23 mouse cellular contexts compared by ENCODE assay signal in the genomic region with DNA sequence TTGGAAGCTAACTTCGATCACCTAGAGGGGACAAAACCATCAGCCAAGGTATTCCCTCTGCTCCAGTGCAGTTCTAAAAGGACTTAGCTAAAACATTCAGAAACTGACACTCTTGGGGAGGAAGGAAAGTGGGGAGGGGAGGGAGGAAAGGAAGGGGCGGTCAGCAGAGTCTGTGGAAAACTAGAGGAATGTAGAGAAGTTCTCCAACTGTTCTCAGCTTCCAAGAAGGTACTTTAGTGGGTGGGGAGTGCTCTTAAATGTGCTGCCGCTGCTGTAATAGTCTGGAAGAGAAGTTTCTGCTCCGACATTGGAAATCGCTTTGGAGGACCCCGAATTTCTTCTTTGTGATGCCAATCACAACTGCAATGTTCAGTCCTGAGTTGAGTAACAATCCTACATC. TPM values are rescaled to one million over a fixed set of nuclear protein-coding genes. Genes with fewer than 3 reads are reported as not detected.
DNase-seq lines count a peak whose midpoint lies in the region; ATAC-seq and TF ChIP-seq lines count a peak whose summit lies in the region.
"Had no signal": no experiment of that assay in that cellular context is flagged by ENCODE, and none has a peak within 500 bp of the region (broad histone marks: within the 10 kb centered on the region; RNA-seq: fewer than 3 reads in every experiment).

No protein-coding gene starts in this region.

- no peaks in the 10 kb centered on the region for H3K27me3 ChIP-seq in lung, embryonic 16.5 days (ENCODE audit: control insufficient read depth, insufficient read depth, low read depth, low read length)
- H3K27me3 ChIP-seq: forebrain, embryonic 13.5 days; heart, embryonic 12.5 days; heart, embryonic 15.5 days; hindbrain, embryonic 13.5 days had no signal

- DNase-seq in gastrocnemius, adult 2 months = no peak
- no peak for DNase-seq in gastrocnemius, postnatal 4 days (ENCODE audit: low spot score in 2 of 2)
- no peak for DNase-seq in lung, postnatal 4 days
- peak; percentile 50 for DNase-seq in lung, postnatal 36 days
- no peak for DNase-seq in lung, postnatal 10 days
- DNase-seq: adrenal gland, adult 8-10 months; adrenal gland, postnatal 25 days; cerebellum, adult 18-20 months; cerebellum, adult 9-10 months; cerebellum, postnatal 14 days; gastrocnemius, postnatal 14 days; heart, postnatal 10 days; heart, postnatal 36 days had no signal

- peak; percentile 61; the same call in 1 of the 2 replicates for ATAC-seq in lung, embryonic 16.5 days (ENCODE audit: low read depth)
- ATAC-seq: activated CD4-positive, CD25-positive, alpha-beta regulatory T cell, adult 4 months; forebrain, embryonic 13.5 days; forebrain, embryonic 16.5 days had no signal

- H3K36me3 ChIP-seq in lung, embryonic 16.5 days (ENCODE audit: control insufficient read depth, insufficient read depth, low read length) = peaks cover 3% of the 10 kb centered on the region; the same call in 1 of the 2 replicates

- 51% methylated on average over 6 of the region's 6 CpGs for WGBS in lung, embryonic 16.5 days

- no peak overlapping the region for H3K4me3 ChIP-seq in gastrocnemius, adult 2 months
- H3K4me3 ChIP-seq in lung, embryonic 16.5 days (ENCODE audit: low read length) = no peak overlapping the region
- no peak overlapping the region for H3K4me3 ChIP-seq in brown adipose tissue, adult 24 weeks (ENCODE audit: insufficient read depth, low read depth, low read length)
- H3K4me3 ChIP-seq: forebrain, embryonic 10.5 days; forebrain, embryonic 13.5 days; heart, embryonic 12.5 days; heart, embryonic 15.5 days; hindbrain, embryonic 10.5 days; hindbrain, embryonic 13.5 days had no signal

- H3K9ac ChIP-seq in lung, embryonic 16.5 days (ENCODE audit: low read length) = no peak overlapping the region
- H3K9ac ChIP-seq: forebrain, embryonic 13.5 days; heart, embryonic 12.5 days; heart, embryonic 15.5 days; hindbrain, embryonic 13.5 days had no signal

- H3K9me3 ChIP-seq in lung, embryonic 16.5 days (ENCODE audit: control insufficient read depth, low read length) = no peaks in the 10 kb centered on the region
- H3K9me3 ChIP-seq: forebrain, embryonic 10.5 days; forebrain, embryonic 13.5 days; heart, embryonic 12.5 days; heart, embryonic 15.5 days; hindbrain, embryonic 10.5 days; hindbrain, embryonic 13.5 days had no signal

- H3K4me2 ChIP-seq in lung, embryonic 16.5 days (ENCODE audit: low read depth, low read length) = 0 out of 2 replicates have a peak overlapping the region, but pooled peaks have one; percentile 7
- H3K4me2 ChIP-seq: forebrain, embryonic 13.5 days; heart, embryonic 12.5 days; heart, embryonic 15.5 days; hindbrain, embryonic 13.5 days had no signal

- TF ChIP-seq CTCF in gastrocnemius, adult 2 months (IDR thresholded peaks at IDR 0.05) = no peak

- peak overlapping the region; percentile 24; the same call in 1 of the 2 replicates for H3K27ac ChIP-seq in gastrocnemius, adult 2 months
- 0 out of 2 replicates have a peak overlapping the region, but pooled peaks have one; percentile 20 for H3K27ac ChIP-seq in lung, embryonic 16.5 days (ENCODE audit: low read length)
- H3K27ac ChIP-seq in brown adipose tissue, adult 24 weeks (replicated peaks; ENCODE audit: low read depth, low read length) = peak overlapping the region; percentile 91
- H3K27ac ChIP-seq: forebrain, embryonic 10.5 days; forebrain, embryonic 13.5 days; heart, embryonic 15.5 days; hindbrain, embryonic 10.5 days; hindbrain, embryonic 13.5 days had no signal

- intact Hi-C loops in gastrocnemius, adult 2 months (cut with DNase I) = no loop called here

- peaks cover 8% of the 10 kb centered on the region for H3K4me1 ChIP-seq in lung, embryonic 16.5 days (replicated peaks; ENCODE audit: control insufficient read depth, insufficient read depth, low read length)
- H3K4me1 ChIP-seq in brown adipose tissue, adult 24 weeks (ENCODE audit: control insufficient read depth, insufficient read depth, insufficient read length, low read length) = peaks cover 14% of the 10 kb centered on the region
- H3K4me1 ChIP-seq: forebrain, embryonic 10.5 days had no signal

RNA-seq across cellular contexts. Expression of a gene that starts 21.3 kb away (rescaled TPM):
- 1 to 10 TPM; 1.5 to 2.1 TPM for total RNA-seq in gastrocnemius, adult 2 months (2021)
- 1 to 10 TPM; 2.0 to 2.8 TPM for total RNA-seq in gastrocnemius, postnatal 4 days (2021)
- 10.6 and 12.3 TPM in 2 replicates for polyA plus RNA-seq in lung, embryonic 16.5 days (2015; fragmentation: Nextera tagmentation; extraction: Ambion mirVana)
- polyA plus RNA-seq in brown adipose tissue, adult 24 weeks (2012; ENCODE audit: insufficient read depth, insufficient read length, missing spikeins) = 10.1 and 14.5 TPM in 2 replicates

RNA-seq across cellular contexts. Expression of a gene that starts 25.3 kb away (rescaled TPM):
- 1 to 10 TPM; 2.9 to 3.3 TPM for total RNA-seq in gastrocnemius, adult 2 months (2021)
- total RNA-seq in gastrocnemius, postnatal 4 days (2021) = 1 to 10 TPM; 6.9 to 7.0 TPM
- polyA plus RNA-seq in lung, embryonic 16.5 days (2015; fragmentation: Nextera tagmentation; extraction: Ambion mirVana) = 22.6 and 24.8 TPM in 2 replicates
- 2.1 and 3.4 TPM in 2 replicates for polyA plus RNA-seq in brown adipose tissue, adult 24 weeks (2012; ENCODE audit: insufficient read depth, insufficient read length, missing spikeins)

RNA-seq across cellular contexts. Expression of a gene that starts 44.5 kb away (rescaled TPM):
- 10 to 100 TPM; 41.0 to 60.0 TPM for total RNA-seq in gastrocnemius, adult 2 months (2021)
- total RNA-seq in gastrocnemius, postnatal 4 days (2021) = 100 to 1,000 TPM; 213 to 218 TPM
- polyA plus RNA-seq in lung, embryonic 16.5 days (2015; fragmentation: Nextera tagmentation; extraction: Ambion mirVana) = 976 and 986 TPM in 2 replicates
- polyA plus RNA-seq in brown adipose tissue, adult 24 weeks (2012; ENCODE audit: insufficient read depth, insufficient read length, missing spikeins) = 42.9 and 57.3 TPM in 2 replicates

RNA-seq across cellular contexts. Expression of a gene that starts 46.4 kb away (rescaled TPM):
- total RNA-seq in gastrocnemius, adult 2 months (2021) = 10 to 100 TPM; 47.2 to 59.3 TPM
- total RNA-seq in gastrocnemius, postnatal 4 days (2021) = 10 to 100 TPM; 71.4 to 79.4 TPM
- 159 and 171 TPM in 2 replicates for polyA plus RNA-seq in lung, embryonic 16.5 days (2015; fragmentation: Nextera tagmentation; extraction: Ambion mirVana)
- 62.3 and 81.0 TPM in 2 replicates for polyA plus RNA-seq in brown adipose tissue, adult 24 weeks (2012; ENCODE audit: insufficient read depth, insufficient read length, missing spikeins)

Comparison
In these comparisons a context has a peak if more than half of its experiments do, and no peak if none do; other contexts are left out.
1. H3K27ac ChIP-seq: peak in every context shown above with its lines; median percentile 91 in brown adipose tissue, adult 24 weeks; 24 in gastrocnemius, adult 2 months; 20 in lung, embryonic 16.5 days.